Mouse (Mus musculus) heart, embryonic 11.5 days (tissue): ENCODE results near the gene Stox2. TPM values are rescaled to one million over a fixed set of nuclear protein-coding genes. Genes with fewer than 3 reads are reported as not detected.
"Not testable (repeated sequence)": the region's sequence is repeated elsewhere in the genome, so short reads cannot be mapped to it uniquely, and the experiment has no call there.

ENCODE experiments used
- ATAC-seq: fragments of 200-750 bp; cut with Nextera tagmentation; replicated peaks from 2 replicates; pipeline ENCODE4 v1.8.0; 2017; ENCODE audit warnings: moderate library complexity; ENCODE audit not compliant: insufficient number of reproducible peaks, low FRiP score, low TSS enrichment
- H3K27ac ChIP-seq: fragments of 300-500 bp; sonication (generic); 2 replicates; pipeline ENCODE4 v1.5.1; 2014; ENCODE audit warnings: mild to moderate bottlenecking, low read depth, low read length
- H3K27me3 ChIP-seq: fragments of 300-500 bp; sonication (generic); 2 replicates; pipeline ENCODE4 v1.6.1; 2014; ENCODE audit warnings: mild to moderate bottlenecking, low read length, mixed read lengths; ENCODE audit not compliant: control insufficient read depth, insufficient read depth
- H3K36me3 ChIP-seq: fragments of 300-500 bp; sonication (generic); 2 replicates; pipeline ENCODE4 v1.6.1; 2014; ENCODE audit warnings: mild to moderate bottlenecking, low read length, moderate library complexity, mixed read lengths; ENCODE audit not compliant: control insufficient read depth, insufficient read depth
- H3K4me1 ChIP-seq: fragments of 300-500 bp; sonication (generic); 2 replicates; pipeline ENCODE4 v1.6.1; 2014; ENCODE audit warnings: low read length; ENCODE audit not compliant: control insufficient read depth, insufficient read depth
- H3K4me2 ChIP-seq: fragments of 300-500 bp; sonication (generic); 2 replicates; pipeline ENCODE4 v1.6.1; 2014; ENCODE audit warnings: mild to moderate bottlenecking, moderate library complexity
- H3K4me3 ChIP-seq: fragments of 300-500 bp; sonication (generic); 2 replicates; pipeline ENCODE4 v1.5.1; 2014; ENCODE audit warnings: low read depth, low read length
- H3K9ac ChIP-seq: fragments of 300-500 bp; sonication (generic); 2 replicates; pipeline ENCODE4 v1.6.1; 2014; ENCODE audit warnings: mild to moderate bottlenecking, low read depth, low read length, moderate library complexity
- H3K9me3 ChIP-seq: fragments of 300-500 bp; sonication (generic); replicated peaks from 2 replicates; pipeline ENCODE4 v1.6.1; 2016; ENCODE audit warnings: low read length; ENCODE audit not compliant: control insufficient read depth
- WGBS: fragments of 180-500 bp; shearing (Covaris S2); extraction: QIAGEN DNeasy Blood & Tissue Kit; methylation state at CpG from one replicate; pipeline ENCODE4 v1.1.7; 2014; ENCODE audit not compliant: insufficient replicate concordance; 5-methylcytosine and 5-hydroxymethylcytosine counted together
- polyA plus RNA-seq: library from polyadenylated mRNA; unstranded; fragments of >200 nt; fragmentation: Nextera tagmentation; extraction: Ambion mirVana; gene quantifications from 2 replicates; pipeline ENCODE4 v1.2.1, GENCODE M21; 2014

The Stox2 gene
- polyA plus RNA-seq, 1 experiment from 2014 or later, result 10.6 TPM

GRCm38 (mm10) chr8:47459216-47459749, 13.1 kb upstream of the Stox2 start:
- no peak for ATAC-seq
- H3K36me3 ChIP-seq, result no peaks in the 10 kb centered on the region
- H3K27ac ChIP-seq, result no peak overlapping the region
- WGBS, result 75% methylated on average over 6 of the region's 6 CpGs
- H3K9ac ChIP-seq, result no peak overlapping the region
- no peak overlapping the region for H3K4me2 ChIP-seq
- H3K4me3 ChIP-seq, result no peak overlapping the region
- no peaks in the 10 kb centered on the region for H3K4me1 ChIP-seq
- no peaks in the 10 kb centered on the region for H3K27me3 ChIP-seq
- peaks cover 3% of the 10 kb centered on the region; the same call in 1 of the 2 replicates for H3K9me3 ChIP-seq

GRCm38 (mm10) chr8:47458591-47458990, 12.4 kb upstream of the Stox2 start:
- Histone ChIP-seq H3K4me1 (no peaks in the 10 kb centered on the region), H3K4me3 (no peak overlapping the region), H3K4me2 (no peak overlapping the region), H3K27me3 (no peaks in the 10 kb centered on the region), H3K27ac (no peak overlapping the region), H3K9me3 (peaks cover 3% of the 10 kb centered on the region; the same call in 1 of the 2 replicates), H3K36me3 (no peaks in the 10 kb centered on the region), H3K9ac (no peak overlapping the region)
- 86% methylated on average over 10 of the region's 10 CpGs for WGBS
- ATAC-seq, result no peak

GRCm38 (mm10) chr8:47449211-47449610, 3.0 kb upstream of the Stox2 start:
- 93% methylated on average over 2 of the region's 2 CpGs for WGBS
- H3K4me3 ChIP-seq, H3K9me3 ChIP-seq, H3K27ac ChIP-seq, H3K9ac ChIP-seq, ATAC-seq, H3K27me3 ChIP-seq, H3K4me1 ChIP-seq, H3K4me2 ChIP-seq, H3K36me3 ChIP-seq: not testable (repeated sequence)

GRCm38 (mm10) chr8:47439271-47439670, 6.9 kb downstream of the Stox2 start:
- Histone ChIP-seq H3K4me3 (no peak overlapping the region), H3K4me2 (no peak overlapping the region), H3K36me3 (no peaks in the 10 kb centered on the region), H3K9ac (no peak overlapping the region), H3K4me1 (no peaks in the 10 kb centered on the region), H3K9me3 (no peaks in the 10 kb centered on the region), H3K27me3 (no peaks in the 10 kb centered on the region), H3K27ac (no peak overlapping the region)
- ATAC-seq, result no peak
- 65% methylated on average over 12 of the region's 12 CpGs for WGBS

GRCm38 (mm10) chr8:47437976-47438375, 8.2 kb downstream of the Stox2 start:
- no peak for ATAC-seq

GRCm38 (mm10) chr8:47435861-47436260, 10.3 kb downstream of the Stox2 start:
- Histone ChIP-seq H3K27ac (no peak overlapping the region), H3K4me2 (no peak overlapping the region), H3K27me3 (no peaks in the 10 kb centered on the region), H3K36me3 (no peaks in the 10 kb centered on the region), H3K4me1 (no peaks in the 10 kb centered on the region), H3K9ac (no peak overlapping the region), H3K4me3 (no peak overlapping the region), H3K9me3 (no peaks in the 10 kb centered on the region)
- WGBS, result 72% methylated on average over 2 of the region's 2 CpGs
- no peak for ATAC-seq

More at GRCm38 (mm10) chr8:47437976-47438375, 8.2 kb downstream of the Stox2 start:
- Histone ChIP-seq H3K27ac (no peak overlapping the region), H3K4me3 (no peak overlapping the region), H3K27me3 (no peaks in the 10 kb centered on the region), H3K36me3 (no peaks in the 10 kb centered on the region), H3K9ac (no peak overlapping the region), H3K4me2 (no peak overlapping the region), H3K4me1 (no peaks in the 10 kb centered on the region), H3K9me3 (no peaks in the 10 kb centered on the region)
- WGBS, result 74% methylated on average over 6 of the region's 6 CpGs

GRCm38 (mm10) chr8:47435412-47435811, 10.8 kb downstream of the Stox2 start:
- no peaks in the 10 kb centered on the region for H3K27me3 ChIP-seq
- no peaks in the 10 kb centered on the region for H3K36me3 ChIP-seq
- ATAC-seq, result no peak
- no peaks in the 10 kb centered on the region for H3K4me1 ChIP-seq
- H3K9me3 ChIP-seq, result no peaks in the 10 kb centered on the region
- WGBS, result 69% methylated on average over 4 of the region's 4 CpGs
- H3K9ac ChIP-seq, result no peak overlapping the region
- H3K4me2 ChIP-seq, result no peak overlapping the region
- no peak overlapping the region for H3K4me3 ChIP-seq
- H3K27ac ChIP-seq, result no peak overlapping the region

- H3K27ac ChIP-seq, result no peak overlapping the region
- no peak overlapping the region for H3K9ac ChIP-seq
- H3K9me3 ChIP-seq, result no peaks in the 10 kb centered on the region
- no peak for ATAC-seq
- H3K27me3 ChIP-seq, result no peaks in the 10 kb centered on the region
- no peak overlapping the region for H3K4me2 ChIP-seq
- WGBS, result 67% methylated on average over 4 of the region's 4 CpGs
- H3K36me3 ChIP-seq, result no peaks in the 10 kb centered on the region
- no peaks in the 10 kb centered on the region for H3K4me1 ChIP-seq
- no peak overlapping the region for H3K4me3 ChIP-seq
These were observed 14.9 kb downstream of the Stox2 start for GRCm38 (mm10) chr8:47431263-47431662.

GRCm38 (mm10) chr8:47414258-47414525, 32.0 kb downstream of the Stox2 start:
- not testable (repeated sequence) for ATAC-seq, H3K4me1 ChIP-seq, H3K9me3 ChIP-seq, H3K9ac ChIP-seq, H3K36me3 ChIP-seq, H3K27ac ChIP-seq
- WGBS, result 2% methylated on average over 8 of the region's 8 CpGs
- Histone ChIP-seq H3K4me2 (peak overlapping the region; percentile 96), H3K27me3 (peaks cover 50% of the 10 kb centered on the region), H3K4me3 (peak overlapping the region; percentile 77; the same call in 1 of the 2 replicates)
